Mouse (Mus musculus) MEL (cell line): ENCODE measurements around the gene Chpf. TPM values are rescaled to one million over a fixed set of nuclear protein-coding genes. Genes with fewer than 3 reads are reported as not detected.

Source experiments
- DNase-seq: peaks from one replicate; pipeline ENCODE4 v3.0.0; 2011; ENCODE audit warnings: low read depth, low spot score
- H3K27ac ChIP-seq: 2 replicates; pipeline ENCODE4 v1.5.1; 2012; ENCODE audit warnings: low read depth, mild to moderate bottlenecking, control low read depth, low read length, moderate library complexity; ENCODE audit not compliant: control insufficient read depth
- H3K27me3 ChIP-seq, 2 experiments: fragments of 150-350 bp in 1 of 2; sonication (generic) in 1 of 2; 2 replicates each; pipeline ENCODE4 v1.6.1; 2012; ENCODE audit warnings: low read length in 2 of 2, mild to moderate bottlenecking in 2 of 2, improper control_type of control experiment in 1 of 2, moderate library complexity in 1 of 2; ENCODE audit not compliant: insufficient read depth in 2 of 2, control insufficient read depth in 1 of 2
- H3K36me3 ChIP-seq, 2 experiments: 2 replicates each; pipeline ENCODE4 v1.6.1; 2012 to 2014; ENCODE audit warnings: low read length in 2 of 2, improper control_type of control experiment in 1 of 2, inconsistent platforms in 1 of 2, mild to moderate bottlenecking in 1 of 2; ENCODE audit not compliant: insufficient read depth in 2 of 2, control insufficient read depth in 1 of 2
- H3K4me1 ChIP-seq, 2 experiments: fragments of 150-350 bp in 1 of 2; sonication (generic) in 1 of 2; 2 replicates each; pipeline ENCODE4 v1.6.1; 2012; ENCODE audit warnings: low read length in 2 of 2, improper control_type of control experiment in 1 of 2, mild to moderate bottlenecking in 1 of 2; ENCODE audit not compliant: insufficient read depth in 2 of 2, control insufficient read depth in 1 of 2
- H3K4me3 ChIP-seq, 2 experiments: fragments of 150-350 bp in 1 of 2; sonication (generic) in 1 of 2; 2 replicates each; pipeline ENCODE4 v1.5.1; 2012; ENCODE audit warnings: low read depth in 2 of 2, low read length in 2 of 2, mild to moderate bottlenecking in 2 of 2, moderate library complexity in 2 of 2, control low read depth in 1 of 2, improper control_type of control experiment in 1 of 2; ENCODE audit not compliant: control insufficient read depth in 1 of 2, insufficient read depth in 1 of 2
- H3K79me2 ChIP-seq: 2 replicates; pipeline ENCODE4 v1.6.1; 2012; ENCODE audit warnings: mild to moderate bottlenecking, low read length, moderate library complexity; ENCODE audit not compliant: control insufficient read depth, poor library complexity, insufficient read depth
- H3K9ac ChIP-seq: 2 replicates; pipeline ENCODE4 v1.6.1; 2012; ENCODE audit warnings: low read depth, mild to moderate bottlenecking, control low read depth, low read length, moderate library complexity; ENCODE audit not compliant: control insufficient read depth, poor library complexity, severe bottlenecking
- H3K9me3 ChIP-seq: fragments of 150-350 bp; sonication (generic); replicated peaks from 2 replicates; pipeline ENCODE4 v1.6.1; 2012; ENCODE audit warnings: mild to moderate bottlenecking, low read length, improper control_type of control experiment, moderate library complexity; ENCODE audit not compliant: insufficient read depth
- CHD1 ChIP-seq: IDR thresholded peaks from 2 replicates; pipeline ENCODE4 v1.6.1; 2012; ENCODE audit warnings: low read depth, mild to moderate bottlenecking, inconsistent platforms, low read length, improper control_type of control experiment
- CHD2 ChIP-seq: IDR thresholded peaks from 2 replicates; pipeline ENCODE4 v1.6.1; 2011; ENCODE audit warnings: low read length, improper control_type of control experiment
- CTCF ChIP-seq, 3 experiments: IDR thresholded peaks in 2 of 3; conservative IDR thresholded peaks in 1 of 3; 2 replicates each; pipeline ENCODE4 v1.5.1; 2011 to 2012; ENCODE audit warnings: low read length in 3 of 3, low read depth in 2 of 3, mild to moderate bottlenecking in 2 of 3, improper control_type of control experiment in 1 of 3, inconsistent platforms in 1 of 3, mixed read lengths in 1 of 3, moderate library complexity in 1 of 3; ENCODE audit not compliant: control insufficient read depth in 1 of 3, insufficient read depth in 1 of 3, poor library complexity in 1 of 3, severe bottlenecking in 1 of 3
- E2F4 ChIP-seq: IDR thresholded peaks from 2 replicates; pipeline ENCODE4 v1.6.1; 2011; ENCODE audit warnings: low read depth, low read length, improper control_type of control experiment, borderline replicate concordance
- ELF1 ChIP-seq: IDR thresholded peaks from 2 replicates; pipeline ENCODE4 v1.6.1; 2014; ENCODE audit warnings: low read depth, mild to moderate bottlenecking, inconsistent platforms, low read length, improper control_type of control experiment, moderate library complexity
- ETS1 ChIP-seq: IDR thresholded peaks from 2 replicates; pipeline ENCODE4 v1.6.1; 2012; ENCODE audit warnings: low read depth, mild to moderate bottlenecking, inconsistent platforms, low read length, improper control_type of control experiment, moderate library complexity
- KAT2A ChIP-seq: conservative IDR thresholded peaks from 2 replicates; pipeline ENCODE4 v1.6.1; 2012; ENCODE audit warnings: low read depth, low read length, improper control_type of control experiment, inconsistent platforms
- MAFK ChIP-seq: IDR thresholded peaks from 2 replicates; pipeline ENCODE4 v1.6.1; 2011; ENCODE audit warnings: low read depth, mild to moderate bottlenecking, low read length, improper control_type of control experiment, borderline replicate concordance
- MAX ChIP-seq: IDR thresholded peaks from 2 replicates; pipeline ENCODE4 v1.6.1; 2011; ENCODE audit warnings: low read length, improper control_type of control experiment
- MXI1 ChIP-seq: IDR thresholded peaks from 2 replicates; pipeline ENCODE4 v1.6.1; 2011; ENCODE audit warnings: mild to moderate bottlenecking, low read depth, low read length, improper control_type of control experiment
- MYB ChIP-seq: IDR thresholded peaks from 2 replicates; pipeline ENCODE4 v1.6.1; 2011; ENCODE audit warnings: mild to moderate bottlenecking, low read depth, low read length, improper control_type of control experiment
- MYC ChIP-seq: IDR thresholded peaks from 2 replicates; pipeline ENCODE4 v1.6.1; 2011; ENCODE audit warnings: low read depth, mild to moderate bottlenecking, low read length, improper control_type of control experiment, moderate library complexity
- NELFE ChIP-seq: IDR thresholded peaks from 2 replicates; pipeline ENCODE4 v1.6.1; 2011; ENCODE audit warnings: low read depth, low read length, improper control_type of control experiment
- NRF1 ChIP-seq: IDR thresholded peaks from 2 replicates; pipeline ENCODE4 v1.6.1; 2014; ENCODE audit warnings: low read depth, mild to moderate bottlenecking, inconsistent platforms, low read length, improper control_type of control experiment, moderate library complexity; ENCODE audit not compliant: poor library complexity, insufficient read depth, severe bottlenecking
- POLR2A ChIP-seq, 2 experiments: IDR thresholded peaks; 2 replicates each; pipeline ENCODE4 v1.6.1; 2011 to 2012; ENCODE audit warnings: low read length in 2 of 2, mild to moderate bottlenecking in 2 of 2, control low read depth in 1 of 2, improper control_type of control experiment in 1 of 2, low read depth in 1 of 2, moderate library complexity in 1 of 2; ENCODE audit not compliant: control insufficient read depth in 1 of 2, insufficient read depth in 1 of 2, poor library complexity in 1 of 2
- POLR2AphosphoS2 ChIP-seq: IDR thresholded peaks from 2 replicates; pipeline ENCODE4 v1.6.1; 2011; ENCODE audit warnings: low read length, improper control_type of control experiment
- RAD21 ChIP-seq: IDR thresholded peaks from 2 replicates; pipeline ENCODE4 v1.6.1; 2011; ENCODE audit warnings: mild to moderate bottlenecking, low read depth, low read length, improper control_type of control experiment
- RCOR1 ChIP-seq: IDR thresholded peaks from 2 replicates; pipeline ENCODE4 v1.6.1; 2012; ENCODE audit warnings: low read depth, mild to moderate bottlenecking, inconsistent platforms, low read length, improper control_type of control experiment
- SIN3A ChIP-seq: IDR thresholded peaks from 2 replicates; pipeline ENCODE4 v1.6.1; 2012; ENCODE audit warnings: low read length, improper control_type of control experiment, inconsistent platforms
- SMC3 ChIP-seq: IDR thresholded peaks from 2 replicates; pipeline ENCODE4 v1.6.1; 2011; ENCODE audit warnings: low read depth, low read length, improper control_type of control experiment
- TAL1 ChIP-seq: IDR thresholded peaks from 2 replicates; pipeline ENCODE4 v1.6.1; 2012; ENCODE audit warnings: mild to moderate bottlenecking, inconsistent platforms, low read length, moderate library complexity, mixed read lengths
- TCF12 ChIP-seq: IDR thresholded peaks from 2 replicates; pipeline ENCODE4 v1.6.1; 2014; ENCODE audit warnings: low read depth, mild to moderate bottlenecking, inconsistent platforms, low read length, improper control_type of control experiment, moderate library complexity
- UBTF ChIP-seq: IDR thresholded peaks from 2 replicates; pipeline ENCODE4 v1.6.1; 2012; ENCODE audit warnings: low read depth, mild to moderate bottlenecking, inconsistent platforms, low read length, improper control_type of control experiment, moderate library complexity, borderline replicate concordance; ENCODE audit not compliant: insufficient read depth
- USF1 ChIP-seq: IDR thresholded peaks from 2 replicates; pipeline ENCODE4 v1.6.1; 2014; ENCODE audit warnings: low read depth, mild to moderate bottlenecking, inconsistent platforms, low read length, improper control_type of control experiment, moderate library complexity
- USF2 ChIP-seq, 2 experiments: IDR thresholded peaks; 2 replicates each; pipeline ENCODE4 v1.6.1; 2011 to 2012; ENCODE audit warnings: improper control_type of control experiment in 2 of 2, low read length in 2 of 2, borderline replicate concordance in 1 of 2, inconsistent platforms in 1 of 2, low read depth in 1 of 2, mild to moderate bottlenecking in 1 of 2; ENCODE audit not compliant: insufficient read depth in 1 of 2
- ZC3H11A ChIP-seq: IDR thresholded peaks from 2 replicates; pipeline ENCODE4 v1.6.1; 2012; ENCODE audit warnings: low read depth, mild to moderate bottlenecking, inconsistent platforms, low read length, improper control_type of control experiment
- ZKSCAN1 ChIP-seq: IDR thresholded peaks from 2 replicates; pipeline ENCODE4 v1.6.1; 2012; ENCODE audit warnings: low read depth, mild to moderate bottlenecking, inconsistent platforms, low read length, improper control_type of control experiment, moderate library complexity
- ZNF384 ChIP-seq: IDR thresholded peaks from 2 replicates; pipeline ENCODE4 v1.6.1; 2012; ENCODE audit warnings: low read depth, mild to moderate bottlenecking, inconsistent platforms, low read length, improper control_type of control experiment
- polyA plus RNA-seq, 2 experiments: library from polyadenylated mRNA; stranded (reverse) in 1 of 2; unstranded in 1 of 2; fragments of >175 nt in 1 of 2; fragments of >200 nt in 1 of 2; gene quantifications; 2 replicates each; pipeline versions ENCODE4 v1.2.1 to v1.2.4; 2012; ENCODE audit warnings: low replicate concordance in 2 of 2, low read depth in 1 of 2; ENCODE audit not compliant: insufficient read length in 2 of 2, insufficient read depth in 1 of 2, missing spikeins in 1 of 2
- total RNA-seq: library from RNA; depleted of rRNA; stranded (reverse); fragments of 300-350 nt; gene quantifications from 2 replicates; pipeline ENCODE4 v1.2.3, GENCODE M21; 2012

Chpf gene
- total and polyA plus RNA-seq, 3 experiments, result 32.3 to 49.0 TPM; not detected in 1

GRCm38 (mm10) chr1:75502945-75503650, 24.0 kb upstream of the Chpf start:
- H3K27ac ChIP-seq, result no peak overlapping the region
- H3K9me3 ChIP-seq, result no peaks in the 10 kb centered on the region
- H3K79me2 ChIP-seq, result no peaks in the 10 kb centered on the region
- H3K36me3 ChIP-seq, result no peaks in the 10 kb centered on the region
- H3K9ac ChIP-seq, result no peak overlapping the region
- no peak for DNase-seq
- no peak overlapping the region for H3K4me3 ChIP-seq
- TF ChIP-seq USF1, result no peak
- TF ChIP-seq UBTF, result no peak
- no peak for TF ChIP-seq KAT2A
- TF ChIP-seq CHD2, result no peak
- no peak for TF ChIP-seq CHD1
- TF ChIP-seq TAL1, result no peak
- TF ChIP-seq NRF1, result no peak
- TF ChIP-seq MAX, result no peak
- TF ChIP-seq NELFE, result no peak
- TF ChIP-seq E2F4, result no peak
- TF ChIP-seq MAFK, result no peak
- TF ChIP-seq SMC3, result no peak
- no peak for TF ChIP-seq ZKSCAN1
- TF ChIP-seq TCF12, result no peak
- no peak for TF ChIP-seq ZC3H11A
- no peak for TF ChIP-seq MYB
- TF ChIP-seq ZNF384, result no peak
- TF ChIP-seq RAD21, result no peak
- no peak for TF ChIP-seq ETS1
- no peak for TF ChIP-seq ELF1
- no peaks in the 10 kb centered on the region for H3K4me1 ChIP-seq
- no peaks in the 10 kb centered on the region for H3K27me3 ChIP-seq

GRCm38 (mm10) chr1:75501905-75502304, 22.8 kb upstream of the Chpf start:
- Histone ChIP-seq H3K4me3 (no peak overlapping the region), H3K36me3 (no peaks in the 10 kb centered on the region), H3K79me2 (no peaks in the 10 kb centered on the region), H3K27me3 (no peaks in the 10 kb centered on the region), H3K4me1 (no peaks in the 10 kb centered on the region), H3K27ac (no peak overlapping the region), H3K9ac (no peak overlapping the region), H3K9me3 (no peaks in the 10 kb centered on the region)
- DNase-seq, result no peak
- no peak for TF ChIP-seq MXI1
- no peak for TF ChIP-seq POLR2A (IDR thresholded peaks at IDR 0.05; ENCODE audit: control insufficient read depth in 1 of 2, insufficient read depth in 1 of 2, low read depth in 1 of 2, low read length in 2 of 2, poor library complexity in 1 of 2)
- TF ChIP-seq SMC3, result no peak
- TF ChIP-seq MAFK, result no peak
- TF ChIP-seq SIN3A, result no peak
- no peak for TF ChIP-seq RCOR1
- TF ChIP-seq MYC, result no peak
- TF ChIP-seq USF2 (IDR thresholded peaks at IDR 0.05; ENCODE audit: borderline replicate concordance in 1 of 2, insufficient read depth in 1 of 2, low read depth in 1 of 2, low read length in 2 of 2), result no peak
- TF ChIP-seq NRF1, result no peak
- TF ChIP-seq TCF12, result no peak
- no peak for TF ChIP-seq ZC3H11A
- no peak for TF ChIP-seq ETS1
- no peak for TF ChIP-seq MYB
- TF ChIP-seq POLR2AphosphoS2, result no peak
- no peak for TF ChIP-seq CTCF (IDR thresholded peaks at IDR 0.05 in 2 of 3, conservative IDR thresholded peaks at IDR 0.05 in 1 of 3; ENCODE audit: control insufficient read depth in 1 of 3, insufficient read depth in 1 of 3, low read depth in 2 of 3, low read length in 3 of 3, poor library complexity in 1 of 3, severe bottlenecking in 1 of 3)
- no peak for TF ChIP-seq MAX
